Mouse (Mus musculus) cortical plate, adult 2 months (tissue): ENCODE measurements around the gene Cdan1. TPM values are rescaled to one million over a fixed set of nuclear protein-coding genes. Genes with fewer than 3 reads are reported as not detected.

ENCODE experiments used
- H3K27ac ChIP-seq: fragments of 200-500 bp; 2 replicates; pipeline ENCODE4 v1.5.1; 2012; ENCODE audit warnings: low read length, control low read depth, inconsistent platforms; ENCODE audit not compliant: insufficient read depth
- H3K4me1 ChIP-seq: fragments of 200-500 bp; 2 replicates; pipeline ENCODE4 v1.6.1; 2011; ENCODE audit warnings: low read length; ENCODE audit not compliant: control insufficient read depth, insufficient read depth
- H3K4me3 ChIP-seq: fragments of 200-500 bp; 2 replicates; pipeline ENCODE4 v1.5.1; 2011; ENCODE audit warnings: mild to moderate bottlenecking, low read length, control low read depth; ENCODE audit not compliant: insufficient read depth
- CTCF ChIP-seq: fragments of 200-500 bp; IDR thresholded peaks from 2 replicates; pipeline ENCODE4 v1.5.1; 2011; ENCODE audit warnings: mild to moderate bottlenecking, control low read depth, low read length; ENCODE audit not compliant: insufficient read depth; ENCODE audit errors: extremely low read depth
- POLR2A ChIP-seq: fragments of 200-500 bp; IDR thresholded peaks from 2 replicates; pipeline ENCODE4 v1.6.1; 2011; ENCODE audit warnings: mild to moderate bottlenecking, low read length, control low read depth; ENCODE audit not compliant: insufficient read depth; ENCODE audit errors: extremely low read depth
- polyA plus RNA-seq: library from polyadenylated mRNA; depleted of rRNA; stranded (reverse); fragments of >200 nt; gene quantifications from 2 replicates; pipeline ENCODE4 v1.2.3, GENCODE M21; 2012; rRNA removed

Cdan1 gene
- polyA plus RNA-seq, 1 experiment = 30.6 TPM

GRCm38 (mm10) chr2:120670253-120670652 lies 179.7 kb downstream of the Cdan1 start:
- Histone ChIP-seq H3K4me3 (no peak overlapping the region), H3K27ac (no peak overlapping the region), H3K4me1 (no peaks in the 10 kb centered on the region)
- TF ChIP-seq CTCF (no peak), POLR2A (no peak)

DNA sequence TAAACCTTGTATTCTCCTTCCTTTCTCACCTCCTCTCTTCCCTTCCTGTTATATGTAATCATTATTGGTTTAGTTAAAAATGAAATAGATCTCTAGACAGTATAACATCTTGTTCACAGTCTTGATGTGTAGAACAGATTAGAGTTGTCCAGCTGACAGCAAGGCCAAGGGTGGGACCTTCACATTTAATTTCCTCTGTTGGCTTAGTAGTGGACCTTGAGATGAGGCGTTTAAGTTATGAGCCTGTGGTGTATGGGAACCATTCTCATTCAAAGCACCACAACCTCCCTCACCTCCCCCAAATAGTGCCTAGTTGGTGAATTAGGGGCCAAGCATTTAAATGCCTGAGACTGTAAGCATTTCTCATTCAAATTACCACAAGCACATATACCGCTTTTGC lies 182.5 kb downstream of the Cdan1 start:
- TF ChIP-seq POLR2A (no peak), CTCF (no peak)
- Histone ChIP-seq H3K27ac (no peak overlapping the region), H3K4me3 (no peak overlapping the region), H3K4me1 (peaks cover 5% of the 10 kb centered on the region; the same call in 1 of the 2 replicates)

Other genes starting within 250 kb of the Cdan1 start
- 17.4 TPM in 2 replicates for gene Haus2, start 240.7 kb downstream of the Cdan1 start, polyA plus RNA-seq
- 44.1 and 46.4 TPM in 2 replicates for gene Lrrc57, start 240.6 kb downstream of the Cdan1 start, polyA plus RNA-seq
- gene Stard9, start 221.0 kb downstream of the Cdan1 start, polyA plus RNA-seq = 13.7 and 14.1 TPM in 2 replicates
- gene Ttbk2, start 476 bp upstream of the Cdan1 start, polyA plus RNA-seq = 20.5 and 21.3 TPM in 2 replicates
- 16.2 and 16.5 TPM in 2 replicates for gene Ubr1, start 120.6 kb upstream of the Cdan1 start, polyA plus RNA-seq
- 29.2 and 29.4 TPM in 2 replicates for gene Tmem62, start 126.9 kb upstream of the Cdan1 start, polyA plus RNA-seq
- 77.8 and 79.9 TPM in 2 replicates for gene Ccndbp1, start 158.3 kb upstream of the Cdan1 start, polyA plus RNA-seq
- gene Epb42, start 186.9 kb upstream of the Cdan1 start, polyA plus RNA-seq = not detected in 2 replicates
- 0.04 and 0.08 TPM in 2 replicates for gene Tgm5, start 235.7 kb upstream of the Cdan1 start, polyA plus RNA-seq